Mouse (Mus musculus) C2C12 (cell line): ENCODE measurements around the gene Isoc2a.
A peak's percentile ranks its signal among the peaks of the same experiment; 100 is the strongest.

Source experiments
- CTCF ChIP-seq: IDR thresholded peaks from one replicate; pipeline ENCODE4 v1.5.1; 2011; ENCODE audit not compliant: control insufficient read depth, insufficient read depth, insufficient read length
- MYOD1 ChIP-seq: IDR thresholded peaks from one replicate; pipeline ENCODE4 v1.6.1; 2011; ENCODE audit warnings: low read depth; ENCODE audit not compliant: control insufficient read depth, insufficient read length

- peak; percentile 28 for TF ChIP-seq CTCF
- no peak for TF ChIP-seq MYOD1
Observed at GRCm38 (mm10) chr7:4923586-4924364, 46.8 kb downstream of the Isoc2a start.
